Mouse (Mus musculus): Measurements from ENCODE around the gene Epha6. TPM values are rescaled to one million over a fixed set of nuclear protein-coding genes. Genes with fewer than 3 reads are reported as not detected.
A peak's percentile ranks its signal among the peaks of the same experiment; 100 is the strongest.

The Epha6 gene
- polyA plus RNA-seq, 1 experiment from 2014 or later: 2.2 TPM

GRCm38 (mm10) chr16:59923696-59924095 lies 681.6 kb downstream of the Epha6 start:
- H3K9me3 ChIP-seq (ENCODE audit: control insufficient read depth, low read length): no peaks in the 10 kb centered on the region
- H3K27ac ChIP-seq (ENCODE audit: low read depth, low read length): no peak overlapping the region
- WGBS: 97% methylated on average over 4 of the region's 4 CpGs
- H3K4me2 ChIP-seq (replicated peaks; ENCODE audit: low read depth, low read length): no peak overlapping the region
- DNase-seq (ENCODE audit: low spot score): no peak
- no peaks in the 10 kb centered on the region for H3K4me1 ChIP-seq (replicated peaks; ENCODE audit: control insufficient read depth, insufficient read depth, low read length)
- no peaks in the 10 kb centered on the region for H3K36me3 ChIP-seq (ENCODE audit: control insufficient read depth, insufficient read depth, low read length)
- ATAC-seq (ENCODE audit: low FRiP score): no peak
- no peak overlapping the region for H3K4me3 ChIP-seq (ENCODE audit: low read depth, low read length)
- no peaks in the 10 kb centered on the region for H3K27me3 ChIP-seq (ENCODE audit: control insufficient read depth, insufficient read depth, low read length)
- no peak overlapping the region for H3K9ac ChIP-seq (ENCODE audit: low read depth, low read length)

DNA sequence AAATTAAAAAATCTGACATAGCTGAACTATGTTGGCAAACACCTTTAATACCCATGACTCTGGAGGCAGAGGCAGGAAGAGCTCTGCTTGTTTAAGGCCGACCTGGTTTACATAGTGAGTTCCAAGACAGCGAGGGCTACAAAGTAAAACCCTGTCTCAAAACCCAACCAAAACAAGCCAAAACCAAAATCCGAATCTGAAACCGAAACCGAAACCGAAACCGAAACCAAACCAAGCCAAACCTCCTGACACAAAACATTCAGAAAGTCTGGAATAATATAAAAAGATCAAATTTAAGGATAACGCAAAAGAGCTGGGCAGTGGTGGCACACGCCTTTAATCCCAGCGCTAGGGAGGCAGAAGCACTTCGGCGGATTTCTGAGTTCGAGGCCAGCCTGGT lies 725.3 kb downstream of the Epha6 start:
- 94% methylated on average over 13 of the region's 13 CpGs for WGBS
- Histone ChIP-seq H3K4me1 (replicated peaks; ENCODE audit: control insufficient read depth, insufficient read depth, low read length) (no peaks in the 10 kb centered on the region), H3K27ac (ENCODE audit: low read depth, low read length) (no peak overlapping the region), H3K9ac (ENCODE audit: low read depth, low read length) (no peak overlapping the region), H3K4me3 (ENCODE audit: low read depth, low read length) (no peak overlapping the region), H3K4me2 (replicated peaks; ENCODE audit: low read depth, low read length) (no peak overlapping the region), H3K9me3 (ENCODE audit: control insufficient read depth, low read length) (no peaks in the 10 kb centered on the region), H3K36me3 (ENCODE audit: control insufficient read depth, insufficient read depth, low read length) (no peaks in the 10 kb centered on the region), H3K27me3 (ENCODE audit: control insufficient read depth, insufficient read depth, low read length) (no peaks in the 10 kb centered on the region)
- DNase-seq (ENCODE audit: low spot score) (no peak), ATAC-seq (ENCODE audit: low FRiP score) (no peak)

- no peak overlapping the region for H3K4me3 ChIP-seq (ENCODE audit: low read depth, low read length)
- H3K9ac ChIP-seq (ENCODE audit: low read depth, low read length): no peak overlapping the region
- no peaks in the 10 kb centered on the region for H3K9me3 ChIP-seq (ENCODE audit: control insufficient read depth, low read length)
- H3K27ac ChIP-seq (ENCODE audit: low read depth, low read length): no peak overlapping the region
- WGBS: 97% methylated on average over 3 of the region's 3 CpGs
- ATAC-seq (ENCODE audit: low FRiP score) (no peak), DNase-seq (ENCODE audit: low spot score) (no peak)
- no peaks in the 10 kb centered on the region for H3K4me1 ChIP-seq (replicated peaks; ENCODE audit: control insufficient read depth, insufficient read depth, low read length)
- no peaks in the 10 kb centered on the region for H3K27me3 ChIP-seq (ENCODE audit: control insufficient read depth, insufficient read depth, low read length)
- no peaks in the 10 kb centered on the region for H3K36me3 ChIP-seq (ENCODE audit: control insufficient read depth, insufficient read depth, low read length)
- no peak overlapping the region for H3K4me2 ChIP-seq (replicated peaks; ENCODE audit: low read depth, low read length)
These were observed 733.5 kb downstream of the Epha6 start for GRCm38 (mm10) chr16:59871792-59872191.

DNA sequence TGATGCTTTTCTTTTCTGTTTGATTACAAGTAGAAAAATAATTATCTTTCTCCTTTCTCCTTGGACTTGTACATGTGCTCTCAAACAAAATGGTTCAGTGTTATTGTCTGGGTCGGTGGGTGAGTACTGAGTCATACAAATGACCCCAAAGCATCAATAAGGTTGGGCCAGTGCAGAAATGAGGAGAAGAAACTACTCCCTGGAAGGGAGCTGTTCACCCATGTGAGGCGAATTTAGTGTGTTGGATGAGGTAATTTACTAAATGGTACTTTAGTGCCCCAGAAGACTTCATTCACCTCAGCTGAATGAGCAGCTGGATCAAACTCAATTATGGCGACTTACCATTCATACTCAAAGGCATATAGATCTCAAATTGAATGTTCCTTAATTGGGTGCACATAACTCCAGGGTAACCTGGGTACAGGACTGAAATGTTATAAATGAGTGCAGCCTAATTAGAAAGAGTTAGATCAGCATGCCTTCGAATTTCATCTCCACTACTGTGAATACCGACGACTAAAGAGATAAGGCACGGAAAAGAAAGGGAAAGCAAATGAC lies 751.1 kb downstream of the Epha6 start:
- Histone ChIP-seq H3K36me3 (ENCODE audit: control insufficient read depth, insufficient read depth, low read length) (no peaks in the 10 kb centered on the region), H3K27me3 (ENCODE audit: control insufficient read depth, insufficient read depth, low read length) (no peaks in the 10 kb centered on the region), H3K27ac (ENCODE audit: low read depth, low read length) (no peak overlapping the region), H3K9me3 (ENCODE audit: control insufficient read depth, low read length) (no peaks in the 10 kb centered on the region), H3K9ac (ENCODE audit: low read depth, low read length) (no peak overlapping the region), H3K4me3 (ENCODE audit: low read depth, low read length) (no peak overlapping the region), H3K4me1 (replicated peaks; ENCODE audit: control insufficient read depth, insufficient read depth, low read length) (no peaks in the 10 kb centered on the region), H3K4me2 (replicated peaks; ENCODE audit: low read depth, low read length) (no peak overlapping the region)
- WGBS: 76% methylated on average over 7 of the region's 7 CpGs
- DNase-seq (ENCODE audit: low spot score) (no peak), ATAC-seq (ENCODE audit: low FRiP score) (peak; percentile 49)

GRCm38 (mm10) chr16:59852689-59853088 lies 752.6 kb downstream of the Epha6 start:
- Histone ChIP-seq H3K4me2 (replicated peaks; ENCODE audit: low read depth, low read length) (no peak overlapping the region), H3K9me3 (ENCODE audit: control insufficient read depth, low read length) (no peaks in the 10 kb centered on the region), H3K4me3 (ENCODE audit: low read depth, low read length) (no peak overlapping the region), H3K4me1 (replicated peaks; ENCODE audit: control insufficient read depth, insufficient read depth, low read length) (no peaks in the 10 kb centered on the region), H3K36me3 (ENCODE audit: control insufficient read depth, insufficient read depth, low read length) (no peaks in the 10 kb centered on the region), H3K27ac (ENCODE audit: low read depth, low read length) (no peak overlapping the region), H3K27me3 (ENCODE audit: control insufficient read depth, insufficient read depth, low read length) (no peaks in the 10 kb centered on the region), H3K9ac (ENCODE audit: low read depth, low read length) (no peak overlapping the region)
- ATAC-seq (ENCODE audit: low FRiP score) (peak; percentile 78), DNase-seq (ENCODE audit: low spot score) (peak; percentile 33)
- WGBS: 25% methylated on average over 2 of the region's 2 CpGs

DNA sequence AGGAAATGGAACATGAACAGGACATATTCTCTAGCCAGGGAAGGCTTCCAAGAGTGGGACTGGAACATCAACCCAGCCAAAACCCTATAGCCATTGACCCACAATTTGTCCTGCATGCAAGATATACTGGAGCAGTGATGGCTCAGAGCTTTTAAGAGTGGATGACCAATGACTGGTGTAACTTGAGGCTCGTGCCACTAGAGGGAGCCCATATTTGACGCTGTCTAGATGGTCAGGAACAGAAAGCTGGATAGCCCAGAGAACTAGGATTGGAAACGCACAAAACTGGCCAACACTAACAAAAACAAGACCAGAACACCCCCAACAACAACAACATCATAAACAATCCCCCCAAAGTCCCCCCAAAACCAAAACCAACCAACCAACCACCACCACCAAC lies 758.8 kb downstream of the Epha6 start:
- peak; percentile 71 for ATAC-seq (ENCODE audit: low FRiP score)
- peak; percentile 70 for DNase-seq (ENCODE audit: low spot score)
- Histone ChIP-seq H3K4me2 (replicated peaks; ENCODE audit: low read depth, low read length) (no peak overlapping the region), H3K9ac (ENCODE audit: low read depth, low read length) (no peak overlapping the region), H3K27me3 (ENCODE audit: control insufficient read depth, insufficient read depth, low read length) (no peaks in the 10 kb centered on the region), H3K27ac (ENCODE audit: low read depth, low read length) (no peak overlapping the region), H3K4me1 (replicated peaks; ENCODE audit: control insufficient read depth, insufficient read depth, low read length) (no peaks in the 10 kb centered on the region), H3K36me3 (ENCODE audit: control insufficient read depth, insufficient read depth, low read length) (no peaks in the 10 kb centered on the region), H3K4me3 (ENCODE audit: low read depth, low read length) (no peak overlapping the region), H3K9me3 (ENCODE audit: control insufficient read depth, low read length) (no peaks in the 10 kb centered on the region)
- 14% methylated on average over 3 of the region's 3 CpGs for WGBS

DNA sequence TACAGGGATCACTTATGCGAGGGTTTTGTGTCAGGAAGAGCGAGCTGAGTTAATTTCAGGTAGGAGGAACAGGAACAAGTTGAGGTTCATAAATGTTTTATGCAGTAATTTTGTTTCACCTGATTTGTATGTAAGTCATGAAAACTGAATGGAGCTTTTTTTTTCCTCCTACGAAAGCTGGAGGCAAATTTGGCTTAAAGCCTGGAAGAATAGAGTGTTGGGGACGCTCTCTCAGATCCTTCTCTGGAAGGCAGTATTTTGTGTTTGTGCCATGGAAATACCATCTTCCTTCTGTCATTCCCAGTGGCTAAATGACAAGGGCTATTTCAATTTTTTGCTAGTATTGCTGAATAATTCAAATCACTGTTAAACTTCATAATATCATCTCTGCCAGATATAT lies 768.6 kb downstream of the Epha6 start:
- DNase-seq (ENCODE audit: low spot score): no peak
- Histone ChIP-seq H3K4me1 (replicated peaks; ENCODE audit: control insufficient read depth, insufficient read depth, low read length) (no peaks in the 10 kb centered on the region), H3K27ac (ENCODE audit: low read depth, low read length) (no peak overlapping the region), H3K4me2 (replicated peaks; ENCODE audit: low read depth, low read length) (no peak overlapping the region), H3K27me3 (ENCODE audit: control insufficient read depth, insufficient read depth, low read length) (no peaks in the 10 kb centered on the region), H3K36me3 (ENCODE audit: control insufficient read depth, insufficient read depth, low read length) (no peaks in the 10 kb centered on the region), H3K9me3 (ENCODE audit: control insufficient read depth, low read length) (no peaks in the 10 kb centered on the region), H3K9ac (ENCODE audit: low read depth, low read length) (no peak overlapping the region), H3K4me3 (ENCODE audit: low read depth, low read length) (no peak overlapping the region)
- 87% methylated on average over 4 of the region's 4 CpGs for WGBS
- ATAC-seq (ENCODE audit: low FRiP score): no peak

- WGBS: 82% methylated on average over 10 of the region's 10 CpGs
- Histone ChIP-seq H3K4me3 (ENCODE audit: low read depth, low read length) (no peak overlapping the region), H3K9ac (ENCODE audit: low read depth, low read length) (no peak overlapping the region), H3K9me3 (ENCODE audit: control insufficient read depth, low read length) (no peaks in the 10 kb centered on the region), H3K4me2 (replicated peaks; ENCODE audit: low read depth, low read length) (no peak overlapping the region), H3K4me1 (replicated peaks; ENCODE audit: control insufficient read depth, insufficient read depth, low read length) (no peaks in the 10 kb centered on the region), H3K27ac (ENCODE audit: low read depth, low read length) (no peak overlapping the region), H3K36me3 (ENCODE audit: control insufficient read depth, insufficient read depth, low read length) (no peaks in the 10 kb centered on the region), H3K27me3 (ENCODE audit: control insufficient read depth, insufficient read depth, low read length) (no peaks in the 10 kb centered on the region)
- ATAC-seq (ENCODE audit: low FRiP score) (no peak), DNase-seq (ENCODE audit: low spot score) (no peak)
These were observed 769.0 kb downstream of the Epha6 start for GRCm38 (mm10) chr16:59836304-59836703.

DNA sequence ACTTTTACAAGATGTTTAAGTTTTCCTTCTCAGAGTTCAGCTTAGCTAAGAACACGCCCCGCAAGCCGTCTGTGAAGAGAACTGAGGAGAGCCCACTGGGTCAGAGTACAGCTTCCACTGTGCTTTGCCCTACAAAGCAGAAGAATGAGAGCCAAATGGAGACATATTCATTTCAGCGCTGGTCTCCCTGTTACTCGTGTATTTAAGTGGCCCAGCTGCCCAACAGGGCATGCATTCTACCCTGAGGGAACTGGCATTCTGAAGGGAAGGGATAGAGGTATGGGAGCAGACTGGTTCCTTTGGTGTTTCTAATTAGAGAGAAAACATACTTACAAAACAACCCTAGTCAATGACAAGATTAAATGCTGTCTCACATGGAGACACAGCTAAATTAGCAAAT lies 772.9 kb downstream of the Epha6 start:
- WGBS: 75% methylated on average over 5 of the region's 5 CpGs
- ATAC-seq (ENCODE audit: low FRiP score) (no peak), DNase-seq (ENCODE audit: low spot score) (no peak)

More for the DNA sequence above, 772.9 kb downstream of the Epha6 start:
- Histone ChIP-seq H3K4me3 (ENCODE audit: low read depth, low read length) (no peak overlapping the region), H3K9me3 (ENCODE audit: control insufficient read depth, low read length) (no peaks in the 10 kb centered on the region), H3K4me2 (replicated peaks; ENCODE audit: low read depth, low read length) (no peak overlapping the region), H3K27me3 (ENCODE audit: control insufficient read depth, insufficient read depth, low read length) (no peaks in the 10 kb centered on the region), H3K9ac (ENCODE audit: low read depth, low read length) (no peak overlapping the region), H3K4me1 (replicated peaks; ENCODE audit: control insufficient read depth, insufficient read depth, low read length) (no peaks in the 10 kb centered on the region), H3K36me3 (ENCODE audit: control insufficient read depth, insufficient read depth, low read length) (no peaks in the 10 kb centered on the region), H3K27ac (ENCODE audit: low read depth, low read length) (no peak overlapping the region)
